Mouse (Mus musculus): Measurements from ENCODE around the gene Jmjd6.
"Not testable (repeated sequence)": the region's sequence is repeated elsewhere in the genome, so short reads cannot be mapped to it uniquely, and the experiment has no call there.

The Jmjd6 gene

DNA sequence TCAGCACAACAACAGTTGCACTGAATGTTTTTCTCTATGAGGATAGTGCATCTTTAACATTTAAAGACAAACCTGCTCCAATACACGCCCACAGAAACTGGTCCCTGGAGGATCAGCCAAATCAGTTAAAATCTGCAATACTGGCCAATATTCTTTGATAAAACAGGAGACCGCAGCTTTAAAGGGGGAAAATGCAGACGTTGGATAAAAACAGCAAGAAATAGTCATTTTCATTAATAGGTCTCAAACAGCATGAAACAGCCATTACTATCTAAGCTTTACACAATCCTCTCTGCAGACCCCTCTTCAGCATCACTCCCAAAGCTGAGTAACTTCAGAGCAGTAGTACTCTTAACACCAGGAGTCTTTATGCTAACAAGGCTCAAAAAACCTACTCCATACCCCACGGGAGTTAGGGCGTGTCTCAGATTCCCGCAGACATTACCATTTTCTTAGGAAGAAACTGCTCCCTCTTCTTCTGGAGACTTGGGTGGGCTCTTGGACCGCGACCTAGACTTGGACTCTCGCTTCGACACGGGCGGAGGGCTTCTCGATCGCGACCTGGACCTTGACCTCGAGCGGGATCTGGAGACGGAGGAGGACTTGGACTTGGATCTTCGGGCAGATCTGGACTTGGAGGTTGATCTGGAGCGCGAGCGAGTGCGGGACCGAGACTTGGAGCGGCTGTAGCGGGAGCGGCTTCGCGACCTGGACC, 8.5 kb upstream of the Jmjd6 start:
- DNase-seq (ENCODE audit: low spot score), result no peak

DNA sequence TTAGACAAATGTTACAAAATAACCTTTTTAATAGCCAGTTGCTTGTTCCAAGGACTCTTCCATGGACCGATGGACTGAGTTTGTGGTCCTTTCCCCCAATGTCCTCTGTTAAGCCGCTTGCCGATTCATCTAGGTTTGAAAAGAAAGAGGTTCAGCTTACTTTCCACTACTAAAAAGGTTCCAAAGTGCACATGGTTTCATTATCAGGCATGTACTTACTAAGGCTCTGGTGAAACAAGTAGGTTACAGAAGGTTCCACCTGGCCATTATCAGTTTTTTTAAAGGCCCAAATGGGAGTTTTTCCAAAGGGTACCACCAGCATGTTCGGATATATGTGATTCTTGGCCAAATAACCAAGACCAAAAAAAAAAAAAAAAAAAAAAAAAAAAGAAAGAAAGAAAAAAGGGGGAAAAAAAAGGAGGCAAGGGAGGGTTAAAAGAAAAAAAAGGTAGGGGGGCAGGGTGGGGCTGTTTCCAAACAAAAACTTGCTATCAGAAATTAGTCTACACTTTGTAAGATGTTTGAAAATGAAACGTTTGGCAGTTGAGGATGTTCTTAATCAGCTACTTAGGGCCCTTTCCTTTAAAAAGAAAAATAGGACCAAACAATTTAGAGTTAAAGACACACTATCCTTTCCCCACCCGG, 7.7 kb upstream of the Jmjd6 start:
- no peak for DNase-seq (ENCODE audit: low spot score)

DNA sequence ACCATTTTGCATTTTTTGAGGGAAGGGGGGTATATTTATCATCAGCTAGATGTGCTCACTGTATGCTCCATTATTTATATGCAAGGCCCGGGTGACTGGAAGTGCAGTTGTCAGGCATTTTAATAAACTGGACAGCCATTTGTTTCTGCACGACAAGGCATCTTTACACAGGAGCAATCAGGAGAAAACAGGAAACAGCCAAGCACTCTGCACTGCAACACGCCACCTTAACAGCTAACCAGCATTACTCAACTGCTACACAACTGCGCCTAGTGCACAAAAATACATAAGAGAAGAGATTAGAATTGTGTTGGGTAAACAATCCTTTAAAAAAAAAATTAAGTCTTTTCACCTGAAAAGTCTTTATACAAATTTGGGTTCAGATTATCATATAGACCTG, 6.8 kb upstream of the Jmjd6 start:
- no peak for DNase-seq (ENCODE audit: low spot score)

DNA sequence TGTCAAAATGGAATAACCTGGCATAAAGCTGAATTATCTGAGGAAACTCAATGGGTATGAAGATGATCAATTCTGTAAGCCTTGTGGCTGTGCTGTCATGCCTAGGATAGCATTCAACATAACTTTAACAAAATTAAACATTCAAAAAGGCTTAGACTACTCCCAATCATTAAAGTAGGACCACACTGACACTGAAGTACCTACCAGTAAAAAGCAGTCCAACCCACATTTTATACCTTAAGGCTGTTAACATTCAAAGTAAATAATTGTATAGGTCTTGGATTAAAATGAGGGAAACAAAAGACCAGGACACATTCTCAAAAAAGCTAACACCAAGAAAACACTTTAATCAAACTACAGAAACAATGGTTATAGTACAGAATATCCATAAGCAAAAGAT, 6.3 kb upstream of the Jmjd6 start:
- no peak for DNase-seq (ENCODE audit: low spot score)

DNA sequence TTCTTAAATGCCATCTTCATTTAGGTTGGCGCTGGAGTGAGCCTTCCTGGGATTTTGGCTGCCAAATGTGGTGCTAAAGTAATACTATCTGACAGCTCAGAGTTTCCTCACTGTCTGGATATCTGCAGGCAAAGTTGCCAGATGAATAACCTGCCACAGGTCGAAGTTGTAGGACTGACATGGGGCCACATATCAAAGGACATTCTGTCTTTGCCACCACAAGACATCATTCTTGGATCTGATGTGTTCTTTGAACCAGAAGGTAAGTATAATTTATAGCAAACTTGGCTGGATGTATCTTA, 5.6 kb upstream of the Jmjd6 start:
- DNase-seq (ENCODE audit: low spot score), result not testable (repeated sequence)

DNA sequence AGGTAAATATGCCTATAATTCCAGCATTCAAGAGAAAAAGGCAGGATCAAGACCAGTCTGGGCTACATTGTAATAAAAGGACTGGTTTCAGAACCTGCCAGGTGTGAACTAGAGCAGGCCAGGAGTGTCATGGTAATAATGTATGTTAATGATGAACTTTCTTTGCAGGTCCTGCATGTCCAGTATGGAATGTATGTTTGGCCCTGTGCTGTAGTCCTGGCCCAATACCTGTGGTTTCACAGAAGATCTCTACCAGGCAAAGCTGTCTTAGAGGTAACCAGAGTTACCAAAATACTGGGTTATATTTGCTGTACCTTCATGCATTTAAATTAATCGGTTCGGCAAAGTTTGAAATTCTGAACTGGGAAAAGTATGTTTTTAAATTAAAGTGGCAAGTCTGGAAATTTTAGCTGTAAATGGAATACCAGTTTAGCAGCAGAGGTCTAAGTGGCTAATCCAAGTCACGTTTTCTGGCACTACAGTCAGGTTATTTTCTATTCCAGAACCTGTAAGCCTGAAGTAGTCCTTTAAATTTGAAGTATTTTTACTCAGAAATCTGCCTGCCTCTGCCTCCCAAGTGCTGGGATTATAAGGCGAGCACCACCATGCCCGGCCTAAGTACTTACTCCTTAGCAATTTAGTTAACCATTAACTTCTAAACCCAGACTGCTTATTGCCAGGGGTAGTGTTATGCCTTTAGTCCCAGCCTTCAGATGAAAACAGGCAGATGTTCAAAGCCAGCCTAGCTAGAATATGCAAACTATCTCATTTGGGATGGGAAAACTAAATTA, 5.0 kb upstream of the Jmjd6 start:
- no peak for DNase-seq (ENCODE audit: low spot score)

DNA sequence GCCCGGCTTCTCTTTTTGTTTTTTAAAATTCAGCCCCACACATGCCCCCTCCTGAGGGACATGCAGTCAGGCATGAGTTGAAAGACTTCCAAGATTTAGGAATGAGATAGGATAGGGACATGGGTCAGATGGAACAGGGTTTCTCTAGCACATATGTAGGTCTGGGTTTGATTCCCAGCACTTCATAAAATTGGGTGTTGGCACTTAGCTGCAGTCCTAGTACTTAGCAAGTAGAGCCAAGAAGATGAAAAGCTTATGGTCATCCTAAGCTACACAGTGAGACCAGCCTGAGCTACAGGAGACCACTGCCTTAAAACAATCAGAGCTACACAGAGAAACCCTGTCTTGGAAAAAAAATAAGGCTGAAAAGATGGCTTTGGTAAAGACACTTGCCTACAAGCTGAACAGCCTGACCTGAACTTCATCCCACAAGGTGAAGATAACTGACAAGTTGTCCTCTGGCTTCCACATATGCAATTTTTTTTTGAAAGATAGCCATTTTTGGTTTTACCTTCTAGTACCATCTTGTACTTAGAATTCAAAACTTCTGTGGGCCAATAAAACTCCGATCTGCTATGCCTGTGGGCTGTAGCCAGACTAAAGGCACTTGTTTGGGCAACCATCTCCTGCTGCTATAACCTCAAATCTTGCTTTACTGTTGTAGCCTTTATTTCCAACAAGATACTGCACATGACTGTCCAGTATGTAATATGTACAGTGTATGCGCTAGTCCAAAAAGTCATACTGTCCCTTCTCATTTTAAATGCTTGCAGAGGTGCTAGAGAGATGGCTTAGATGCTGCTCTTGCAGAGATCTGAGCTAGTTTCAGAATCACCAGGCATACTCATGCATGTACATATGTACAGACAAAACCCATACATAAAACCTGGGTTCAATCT, 4.2 kb upstream of the Jmjd6 start:
- DNase-seq (ENCODE audit: low spot score), result no peak

DNA sequence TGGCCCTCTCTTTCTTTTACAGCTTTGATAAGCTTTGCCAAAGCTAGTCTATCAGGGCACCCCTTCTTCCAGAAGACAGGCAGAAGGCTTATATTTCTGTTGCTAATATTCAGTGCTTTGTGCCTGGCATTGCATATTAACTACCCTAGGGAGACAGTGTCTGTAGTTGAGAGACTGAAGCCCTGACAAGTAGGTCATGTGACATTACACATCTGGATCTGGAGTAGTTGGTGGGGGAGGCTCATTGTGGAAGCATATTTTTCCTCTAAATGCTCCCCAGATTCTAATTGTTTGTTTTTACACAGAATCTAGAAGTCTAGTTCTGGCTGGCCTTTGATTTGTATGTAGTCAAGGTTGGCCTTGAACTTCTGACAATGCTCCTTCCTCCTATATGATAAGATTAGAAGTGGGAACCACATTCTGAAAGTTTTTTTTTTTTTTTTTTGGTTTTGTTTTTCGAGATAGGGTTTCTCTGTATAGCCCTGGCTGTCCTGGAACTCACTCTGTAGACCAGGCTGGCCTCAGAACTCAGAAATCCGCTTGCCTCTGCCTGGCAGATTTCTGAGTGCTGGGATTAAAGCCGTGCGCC, 3.4 kb upstream of the Jmjd6 start:
- DNase-seq (ENCODE audit: low spot score), result no peak

DNA sequence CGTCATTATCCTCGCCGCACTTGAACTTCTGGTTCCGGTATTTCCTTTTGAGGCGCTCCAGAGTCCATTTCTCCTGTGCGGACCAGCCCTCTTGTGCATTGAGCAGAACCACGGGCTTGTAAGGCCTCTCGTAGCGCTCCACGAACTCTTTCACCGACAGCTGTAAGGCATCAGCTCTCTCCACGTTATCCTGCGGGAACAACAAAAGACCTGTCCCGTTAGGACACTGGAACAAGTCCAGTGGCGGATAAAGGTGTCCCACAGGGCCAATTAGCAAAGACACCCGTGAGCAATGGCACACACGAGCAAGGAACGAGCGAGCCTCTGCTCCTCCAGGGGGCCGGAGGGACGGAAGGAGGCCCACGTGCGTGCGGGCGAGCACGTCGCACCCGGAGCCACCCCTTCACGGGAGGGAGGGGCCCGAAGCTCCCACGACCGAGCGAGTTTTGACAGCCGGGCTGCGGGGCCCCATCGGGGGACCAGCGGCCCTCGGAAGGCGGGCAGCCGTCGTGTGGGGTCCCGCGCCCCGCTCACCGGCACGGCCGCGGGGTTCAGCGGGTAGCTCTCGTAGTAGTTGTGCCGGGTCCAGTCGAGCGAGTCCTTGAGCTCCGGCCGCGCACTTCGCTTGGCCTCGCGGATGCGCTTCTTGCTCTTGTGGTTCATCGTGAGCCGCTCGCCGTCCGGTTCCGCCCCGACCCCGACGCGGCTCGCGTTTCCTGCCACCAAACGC, 553 bp downstream of the Jmjd6 start:
- DNase-seq (ENCODE audit: low spot score), result peak; percentile 54

DNA sequence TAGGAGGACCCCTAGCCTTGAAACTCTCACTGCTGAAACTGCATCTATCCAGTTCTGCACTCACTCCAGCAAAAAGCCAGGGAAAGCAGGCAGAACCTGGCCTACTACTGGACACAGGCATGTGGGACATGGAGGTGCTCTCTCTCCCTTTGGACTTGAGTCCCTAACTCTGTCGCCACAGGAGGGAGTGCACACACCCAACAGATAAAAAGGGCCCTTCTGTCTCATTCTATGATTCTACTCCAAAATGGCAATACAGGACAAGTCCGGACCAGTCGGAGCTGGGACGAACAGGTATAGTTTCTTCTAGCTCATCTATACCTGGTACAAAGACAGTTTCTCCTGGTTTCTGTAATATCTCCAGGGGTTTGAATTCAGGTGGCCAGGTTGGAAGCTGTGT, 2.5 kb downstream of the Jmjd6 start:
- DNase-seq (ENCODE audit: low spot score), result no peak

DNA sequence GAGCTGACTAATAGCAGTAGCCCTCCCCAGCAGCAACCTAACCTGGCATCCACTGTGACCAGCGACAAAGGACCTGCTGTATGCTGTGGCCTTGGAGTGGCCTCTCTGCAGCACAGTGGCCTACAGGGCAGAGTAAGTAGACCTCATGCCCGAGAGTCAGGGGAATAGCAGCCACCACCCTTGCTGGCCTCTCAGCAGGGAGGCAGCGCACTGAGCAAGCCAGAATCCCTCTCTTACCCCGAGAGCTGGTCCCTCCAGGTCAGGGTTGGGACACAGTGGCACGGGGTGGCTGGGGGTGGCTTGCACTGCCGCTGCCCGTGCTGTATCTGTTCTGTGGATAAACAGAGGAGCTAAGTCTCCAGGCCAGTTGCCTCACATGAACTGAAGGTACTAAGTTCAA, 3.6 kb downstream of the Jmjd6 start:
- DNase-seq (ENCODE audit: low spot score), result no peak

DNA sequence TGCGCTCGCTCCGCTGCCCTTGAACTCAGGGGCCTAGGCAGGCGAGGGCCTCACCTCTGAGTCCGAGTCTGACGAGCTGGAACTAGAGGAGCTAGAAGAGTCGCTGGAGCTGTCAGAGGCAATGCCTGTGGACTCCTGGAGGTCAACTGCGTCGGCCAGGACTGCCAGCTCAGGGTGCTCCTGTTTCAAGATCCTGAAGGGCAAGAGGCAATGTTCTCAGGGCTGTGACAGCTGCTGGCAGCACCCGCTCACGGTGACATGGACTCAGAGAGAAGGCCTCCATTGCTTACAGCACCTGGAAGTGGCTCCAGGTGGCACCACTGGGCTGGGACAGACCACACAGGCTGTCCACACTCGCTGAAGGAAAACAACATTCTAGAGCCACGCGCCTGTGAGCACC, 4.3 kb downstream of the Jmjd6 start:
- DNase-seq (ENCODE audit: low spot score), result no peak

DNA sequence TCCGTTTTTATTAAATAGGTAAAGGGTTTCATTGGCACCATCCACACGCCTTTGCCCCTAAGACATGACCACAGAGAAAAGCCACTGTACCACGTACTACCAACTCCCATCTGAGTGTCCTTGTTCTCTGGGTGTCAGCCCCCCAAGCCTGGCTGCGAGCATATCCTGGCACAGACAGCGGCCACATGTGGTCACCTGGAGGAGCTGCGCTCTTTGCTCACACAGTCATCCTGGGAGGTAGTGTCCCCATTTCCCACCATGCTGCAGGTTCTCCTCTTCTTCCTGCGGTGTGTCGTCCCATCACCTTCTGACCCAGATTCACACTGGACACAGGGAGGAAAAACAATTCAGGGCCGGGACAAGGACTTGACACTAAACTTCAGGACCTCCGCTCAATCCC, 5.8 kb downstream of the Jmjd6 start:
- DNase-seq (ENCODE audit: low spot score), result no peak

DNA sequence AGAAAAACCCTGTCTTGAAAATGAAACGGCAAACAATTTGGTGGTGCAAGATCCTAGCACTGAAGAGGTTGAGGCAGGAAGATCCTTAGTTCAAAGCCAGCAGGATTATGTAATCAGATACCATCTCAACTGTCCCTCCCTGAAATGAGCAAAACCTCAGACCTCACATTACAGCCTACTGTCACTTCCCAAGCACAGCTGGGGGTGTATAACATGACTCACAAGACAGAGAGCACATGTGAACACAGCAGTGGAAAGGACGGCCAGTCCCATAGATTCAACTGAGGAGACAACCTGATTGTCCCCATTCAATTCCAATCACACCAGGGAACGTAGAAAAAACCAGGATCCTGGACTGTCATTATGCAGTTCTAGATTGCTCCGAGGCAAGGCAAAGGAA, 7.0 kb downstream of the Jmjd6 start:
- DNase-seq (ENCODE audit: low spot score), result no peak

DNA sequence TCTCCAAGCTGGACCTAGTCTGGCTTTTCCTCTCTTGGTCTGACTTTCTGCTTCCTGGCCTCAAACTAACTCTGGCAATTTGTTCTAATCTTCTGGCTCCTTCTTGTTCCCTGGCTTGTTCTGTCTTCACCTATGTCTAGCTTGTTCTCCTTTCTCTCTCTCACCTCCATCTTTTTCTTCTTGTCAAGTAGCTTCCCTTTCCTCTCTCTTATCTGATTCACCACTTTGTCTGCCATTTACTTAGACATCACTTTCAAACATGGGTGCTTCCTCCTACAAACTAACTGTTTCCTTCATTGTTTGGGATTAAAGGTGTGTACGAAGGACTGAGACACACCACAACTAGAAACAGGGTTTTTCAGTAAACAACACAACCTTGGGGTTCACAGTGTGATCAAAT, 8.3 kb downstream of the Jmjd6 start:
- no peak for DNase-seq (ENCODE audit: low spot score)

DNA sequence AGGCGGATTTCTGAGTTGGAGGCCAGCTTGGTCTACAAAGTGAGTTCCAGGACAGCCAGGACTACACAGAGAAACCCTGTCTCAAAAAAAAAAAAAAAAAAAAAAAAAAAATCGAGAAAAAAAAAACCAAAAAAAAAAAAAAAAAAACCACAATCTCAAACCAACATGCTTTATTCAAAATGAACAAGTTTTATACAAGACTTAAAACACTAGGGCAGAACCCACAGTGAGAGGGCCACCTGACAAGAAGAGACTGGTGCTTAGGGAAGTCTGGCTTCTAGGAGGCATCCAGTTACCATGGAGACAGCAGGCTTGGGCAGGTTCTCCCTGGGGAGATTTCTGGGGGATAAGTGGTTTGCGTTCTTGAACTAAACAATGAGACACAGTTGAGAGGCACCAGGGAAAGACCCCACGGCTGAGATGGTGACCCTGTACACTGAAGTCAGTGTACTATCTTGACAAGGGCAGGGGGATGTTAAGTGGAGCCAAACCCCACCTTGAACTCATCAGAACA, 11.0 kb downstream of the Jmjd6 start:
- DNase-seq (ENCODE audit: low spot score), result no peak

DNA sequence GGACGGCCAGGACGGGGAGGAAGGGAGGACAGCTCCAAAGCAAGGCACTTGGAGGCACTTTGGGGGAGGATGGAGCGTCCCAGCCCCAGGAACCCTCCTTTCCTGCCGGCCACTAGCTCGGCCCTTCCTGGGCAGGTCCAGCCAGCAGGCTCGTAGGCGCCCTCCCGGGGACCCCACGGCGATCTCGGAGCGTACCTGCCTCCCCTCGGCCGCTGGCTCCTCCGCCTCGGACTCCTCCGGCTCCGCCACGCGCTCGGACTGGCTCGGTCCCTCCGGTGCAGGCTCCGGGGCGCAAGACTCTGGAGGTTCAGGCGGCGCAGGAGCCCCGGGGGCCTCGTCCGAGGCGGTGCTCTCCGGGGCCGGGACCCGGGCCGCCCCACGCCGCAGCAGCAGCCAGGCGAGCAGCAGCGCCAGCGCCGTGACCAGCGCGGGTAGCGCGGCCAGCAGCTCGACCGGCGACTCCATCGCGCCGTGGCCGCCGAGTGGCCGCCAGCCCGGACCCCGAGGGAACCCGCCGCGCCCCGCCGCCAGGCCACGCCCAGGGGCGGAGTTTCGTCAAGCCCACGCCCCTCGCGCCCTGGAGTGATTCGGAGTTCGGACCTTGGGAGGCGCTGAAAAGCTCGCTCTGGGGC, 15.6 kb downstream of the Jmjd6 start, which contains the start of gene Mxra7:
TSS of gene Mxra7 (minus strand) at position 513 of the 632 bp plus-strand sequence.
- DNase-seq (ENCODE audit: low spot score), result peak; percentile 86

DNA sequence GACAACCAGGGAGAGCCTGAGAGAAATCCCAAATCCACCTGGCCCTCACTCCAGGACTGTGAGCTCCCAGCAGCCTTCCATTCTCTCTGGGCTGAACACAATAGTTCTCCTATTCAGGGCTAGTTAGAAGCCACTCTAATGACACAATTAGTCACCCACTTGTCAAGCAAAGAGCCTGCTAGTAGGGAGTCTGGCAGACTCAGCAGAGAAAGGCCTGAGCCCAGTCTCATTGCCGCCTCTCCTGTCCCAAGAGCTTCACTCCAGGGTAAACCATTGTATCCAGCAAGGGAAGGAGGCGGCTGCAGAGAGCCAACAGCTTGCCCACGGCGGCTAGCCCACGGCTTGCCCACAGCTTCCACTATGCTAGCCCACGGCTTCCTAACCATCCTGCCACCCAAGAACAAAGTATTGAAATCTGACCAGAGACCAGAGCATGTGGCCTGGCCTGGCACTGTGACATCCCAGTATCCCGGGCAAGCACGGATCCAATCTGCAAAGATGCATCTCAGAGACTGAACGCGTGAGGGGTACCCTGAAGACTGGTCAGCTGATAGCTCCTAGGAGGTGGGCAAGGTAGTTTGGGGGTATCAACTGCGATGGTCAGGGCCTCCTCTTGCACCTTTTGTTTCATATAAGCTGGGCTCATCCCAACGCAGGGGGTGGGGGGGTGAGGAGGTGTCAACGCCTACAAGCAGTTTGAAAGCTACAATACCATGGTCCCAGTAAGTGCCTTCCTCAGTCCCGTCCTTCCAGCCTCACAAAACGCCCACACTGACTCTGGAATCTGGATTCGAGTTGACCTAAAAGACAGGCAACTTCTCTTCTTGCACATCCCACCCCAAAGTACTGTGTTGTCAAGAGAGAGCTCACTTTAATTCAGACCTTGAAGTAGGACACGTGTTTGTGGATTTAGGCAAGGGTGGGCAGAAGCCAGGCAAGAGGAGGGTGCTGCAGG, 16.4 kb downstream of the Jmjd6 start:
- no peak for DNase-seq (ENCODE audit: low spot score)

DNA sequence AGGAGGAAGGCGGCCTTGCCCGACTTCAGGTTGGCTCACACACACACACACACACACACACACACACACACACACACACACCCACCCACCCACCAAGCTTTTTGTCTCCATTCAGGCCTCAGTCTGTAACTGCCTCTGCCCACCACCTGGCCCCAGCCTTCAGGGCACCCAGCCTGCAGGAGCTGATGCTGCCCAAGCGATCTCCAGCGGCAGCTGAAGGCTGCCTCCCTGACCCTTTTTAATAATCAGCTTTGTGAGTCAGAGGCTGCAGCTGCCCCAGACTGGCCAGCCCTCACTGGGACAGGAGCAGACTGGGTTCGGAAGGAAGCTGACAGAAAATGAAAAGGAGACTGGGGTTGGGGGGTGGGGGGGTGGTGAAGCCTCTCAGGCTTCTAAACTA, 18.0 kb downstream of the Jmjd6 start:
- DNase-seq (ENCODE audit: low spot score), result no peak

All from urinary bladder, postnatal 25 days (tissue).